In genomic region chr17:51986920-51987319, GRCm38 (mm10) we compare ENCODE assay signal across 16 mouse cellular contexts.
"Had no signal": no experiment of that assay in that cellular context is flagged by ENCODE, and none has a peak within 500 bp of the region (broad histone marks: within the 10 kb centered on the region; RNA-seq: fewer than 3 reads in every experiment).

No protein-coding gene starts in this region.

- H3K9me3 ChIP-seq: kidney, embryonic 15.5 days; limb, embryonic 12.5 days; liver, embryonic 12.5 days; liver, embryonic 15.5 days; lung, embryonic 15.5 days; midbrain, embryonic 12.5 days had no signal

- H3K36me3 ChIP-seq: kidney, embryonic 15.5 days; limb, embryonic 12.5 days; liver, embryonic 12.5 days; liver, embryonic 15.5 days; lung, embryonic 15.5 days; midbrain, embryonic 12.5 days had no signal

- H3K4me3 ChIP-seq: kidney, embryonic 15.5 days; left cerebral cortex, adult 2 months; limb, embryonic 12.5 days; liver, embryonic 12.5 days; liver, embryonic 15.5 days; lung, embryonic 15.5 days; megakaryocyte, embryonic 14.5 days; midbrain, embryonic 12.5 days had no signal

- DNase-seq: kidney, adult 11 months; kidney, adult 8-10 months; kidney, postnatal 36 days; layer of hippocampus, postnatal 36 days; liver; lung, adult 18-20 months; lung, postnatal 10 days; lung, postnatal 36 days had no signal

- H3K4me2 ChIP-seq: kidney, embryonic 15.5 days; limb, embryonic 12.5 days; liver, embryonic 12.5 days; liver, embryonic 15.5 days; lung, embryonic 15.5 days; midbrain, embryonic 12.5 days had no signal

- H3K27me3 ChIP-seq: kidney, embryonic 15.5 days; limb, embryonic 12.5 days; liver, embryonic 12.5 days; liver, embryonic 15.5 days; lung, embryonic 15.5 days; megakaryocyte, embryonic 14.5 days; midbrain, embryonic 12.5 days had no signal

- ATAC-seq: liver, embryonic 12.5 days had no signal

- H3K9ac ChIP-seq: kidney, embryonic 15.5 days; limb, embryonic 12.5 days; liver, embryonic 12.5 days; liver, embryonic 15.5 days; lung, embryonic 15.5 days; midbrain, embryonic 12.5 days had no signal

- H3K27ac ChIP-seq: kidney, embryonic 15.5 days; left cerebral cortex, adult 2 months; limb, embryonic 12.5 days; liver, embryonic 12.5 days; liver, embryonic 15.5 days; lung, embryonic 15.5 days; midbrain, embryonic 12.5 days had no signal

- H3K4me1 ChIP-seq: kidney, embryonic 15.5 days; liver, embryonic 12.5 days; liver, embryonic 15.5 days; lung, embryonic 15.5 days; megakaryocyte, embryonic 14.5 days; midbrain, embryonic 12.5 days had no signal
